In the genomic region with DNA sequence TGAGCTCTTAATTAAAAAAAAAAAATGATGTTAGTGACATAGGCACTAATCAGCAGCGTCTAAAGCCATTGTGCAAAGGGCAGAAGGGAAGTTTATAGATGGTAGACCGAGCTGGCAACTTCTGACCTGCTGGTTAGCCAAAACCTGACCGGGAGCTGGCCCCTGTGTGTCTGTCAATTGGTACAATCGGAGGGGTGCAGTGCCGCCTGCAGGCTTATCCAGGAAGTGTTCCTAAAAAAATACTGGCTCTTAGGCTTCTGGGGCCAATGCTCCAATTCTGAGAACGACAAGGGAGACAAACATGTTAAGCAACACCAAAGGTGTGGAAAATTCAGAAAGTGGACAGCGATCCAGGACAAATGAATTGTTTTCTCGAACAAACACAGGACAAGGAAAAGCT, we compare ENCODE assay signal across 7 mouse cellular contexts. TPM values are rescaled to one million over a fixed set of nuclear protein-coding genes. Genes with fewer than 3 reads are reported as not detected.
DNase-seq lines count a peak whose midpoint lies in the region; TF ChIP-seq lines count a peak whose summit lies in the region.

No protein-coding gene starts in this region.

- DNase-seq in layer of hippocampus, adult 2 months (ENCODE audit: low spot score in 2 of 2) = no peak
- DNase-seq in layer of hippocampus, adult 9-11 months = no peak
- DNase-seq in MEL-GATA-1-ER (ENCODE audit: extremely low read depth, low read depth) = peak; percentile 63
- peak; percentile 68 for DNase-seq in embryo, embryonic 10.5 days (ENCODE audit: low spot score)
- peak; percentile 63 for DNase-seq in retina, embryonic 14.5 days (ENCODE audit: low spot score)
- DNase-seq in right cerebral cortex, adult 2 months (ENCODE audit: low spot score in 2 of 2) = no peak
- DNase-seq in gastrocnemius, adult 18-20 months (ENCODE audit: low spot score) = no peak

- TF ChIP-seq CTCF in layer of hippocampus, adult 2 months (conservative IDR thresholded peaks at IDR 0.05) = peak; percentile 64

- no peak overlapping the region for H3K27ac ChIP-seq in layer of hippocampus, adult 2 months

- H3K4me3 ChIP-seq in layer of hippocampus, adult 2 months = no peak overlapping the region

RNA-seq across cellular contexts. Expression of gene Egf, which starts 24.7 kb away (rescaled TPM):
- total RNA-seq in layer of hippocampus, adult 2 months (2021) = 1 to 10 TPM; 2.6 to 2.7 TPM
- total RNA-seq in gastrocnemius, adult 18-20 months (2021) = 10 to 100 TPM; 25.9 to 30.3 TPM

Comparison
In these comparisons a context has a peak if more than half of its experiments do, and no peak if none do; other contexts are left out.
1. DNase-seq: peak in MEL-GATA-1-ER (single experiment), embryo, embryonic 10.5 days (single experiment) and retina, embryonic 14.5 days (single experiment); none in layer of hippocampus, adult 2 months (0 of 2), layer of hippocampus, adult 9-11 months (single experiment), right cerebral cortex, adult 2 months (0 of 2) and gastrocnemius, adult 18-20 months (single experiment).
2. RNA of gene Egf, which starts 24.7 kb away (total RNA-seq): 25.9 to 30.3 TPM in gastrocnemius, adult 18-20 months; 2.6 to 2.7 TPM in layer of hippocampus, adult 2 months; every median in the first group is over 4 times any median in the second.